Mouse (Mus musculus) gastrocnemius, adult 8-10 months (tissue): ENCODE measurements around the gene Cep85l. TPM values are rescaled to one million over a fixed set of nuclear protein-coding genes. Genes with fewer than 3 reads are reported as not detected.

Experiments
- DNase-seq, 2 experiments: peaks; one replicate each; pipeline ENCODE4 v3.0.0; 2022; ENCODE audit warnings: low spot score in 2 of 2
- total RNA-seq, 4 experiments: library from RNA; stranded (reverse); gene quantifications; 2 replicates each; pipeline ENCODE4 v1.2.4; 2022

Cep85l gene
- total RNA-seq, 4 experiments from 2014 or later = 28.5 to 98.7 (median 37.1) TPM

DNA sequence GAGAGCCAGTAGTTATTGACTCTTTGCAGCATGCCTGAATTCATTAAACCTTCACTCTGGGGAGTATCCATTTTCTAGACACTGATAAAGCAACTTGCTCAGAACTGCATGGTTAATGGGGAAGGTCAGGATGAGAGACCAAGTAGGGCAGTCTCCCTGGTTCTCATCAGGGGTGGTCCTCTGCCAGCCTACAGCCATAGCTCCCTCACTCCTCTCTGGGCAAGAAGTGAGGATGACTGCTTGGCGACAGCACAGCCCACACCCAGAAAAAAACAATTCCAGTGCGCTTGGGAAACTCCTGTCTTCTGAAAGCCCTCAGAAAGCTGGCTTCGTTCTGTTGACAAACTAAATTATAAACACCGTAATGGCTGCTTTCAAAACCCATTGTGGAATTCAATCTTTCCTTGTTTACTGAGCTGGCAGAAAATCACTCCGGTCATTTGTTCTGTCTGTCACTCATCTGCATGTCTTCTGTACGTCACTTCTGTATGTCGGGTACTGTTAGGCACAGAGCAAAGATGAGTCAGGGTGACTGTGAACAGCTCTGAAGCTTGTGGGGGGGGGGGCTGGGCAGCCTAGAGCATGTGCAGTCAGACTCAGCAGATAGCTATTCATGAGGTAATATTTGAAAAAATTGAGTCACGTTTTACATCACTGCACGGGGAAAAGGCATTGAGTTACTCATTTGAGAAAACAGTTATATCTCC is 15.3 kb upstream of the Cep85l start:
- DNase-seq = no peak

DNA sequence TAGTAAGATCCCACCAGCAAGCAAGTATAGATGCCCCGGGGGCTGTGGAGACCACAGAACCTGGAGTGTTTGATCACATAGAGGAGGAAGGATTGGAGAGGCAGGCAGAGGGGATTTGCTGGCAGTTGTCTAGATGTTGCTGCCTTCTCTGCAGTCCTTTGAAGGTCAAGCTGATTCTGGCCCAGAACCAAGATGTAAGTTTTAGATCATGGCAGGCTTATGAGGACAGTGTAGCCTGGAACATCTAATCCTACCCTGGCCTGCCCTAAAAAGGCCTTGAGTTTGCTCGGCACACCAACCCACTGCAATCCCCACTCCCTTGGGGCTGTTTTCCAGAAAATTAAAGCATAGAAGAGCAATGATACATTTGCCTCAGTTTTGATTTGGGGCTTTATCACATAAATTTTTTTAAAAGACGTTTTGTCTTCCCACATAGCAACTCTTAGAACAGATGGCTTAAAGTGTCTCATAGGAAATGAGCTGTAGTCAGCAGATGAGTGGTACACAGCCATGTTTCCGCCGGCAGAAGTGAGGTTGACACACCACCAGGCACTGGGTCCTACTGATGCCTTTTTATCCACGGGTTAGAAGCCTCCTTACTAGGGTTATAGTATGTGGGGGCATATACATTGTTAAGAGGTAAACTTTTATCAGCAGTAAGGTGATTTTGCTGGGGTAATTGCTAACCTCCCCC is 8.6 kb upstream of the Cep85l start:
- no peak for DNase-seq

DNA sequence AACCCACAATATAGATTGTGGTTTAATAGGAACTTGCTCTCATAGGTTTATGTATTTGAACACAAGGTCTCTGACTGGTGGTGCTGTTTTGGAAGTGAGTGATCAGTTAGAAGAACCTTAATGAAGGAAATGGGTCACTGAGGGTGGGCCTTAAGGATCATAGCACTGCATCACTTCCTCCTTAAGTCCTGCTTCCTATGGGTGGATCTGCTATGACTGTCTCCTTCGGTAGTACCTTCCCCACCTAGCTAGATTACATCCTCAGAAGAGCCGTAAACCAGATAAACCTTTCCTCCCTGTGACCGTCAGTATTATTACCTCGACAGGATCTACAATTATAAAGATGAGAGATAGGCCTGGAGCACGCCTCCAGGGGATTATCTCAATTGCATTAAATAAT is 5.7 kb upstream of the Cep85l start:
- no peak for DNase-seq

DNA sequence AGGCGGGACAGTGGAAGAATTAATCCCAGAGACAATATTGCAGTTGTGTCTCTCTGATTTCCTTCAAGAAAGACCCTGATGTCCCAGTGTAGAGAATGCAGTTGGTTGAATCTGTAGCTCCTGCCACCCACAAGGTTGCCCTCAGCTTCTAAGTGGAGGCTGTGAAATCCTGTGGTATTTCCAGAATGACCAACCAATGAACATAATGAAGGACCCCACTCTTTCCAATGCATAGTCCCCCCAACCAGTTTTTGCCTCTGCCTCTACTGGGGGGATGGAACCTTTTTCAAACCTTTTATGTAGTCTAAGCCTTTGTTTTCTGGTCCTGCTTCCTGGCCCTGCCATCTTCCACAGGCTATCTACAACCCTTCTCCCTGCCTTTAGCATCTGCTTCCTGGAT is 5.1 kb upstream of the Cep85l start:
- no peak for DNase-seq

DNA sequence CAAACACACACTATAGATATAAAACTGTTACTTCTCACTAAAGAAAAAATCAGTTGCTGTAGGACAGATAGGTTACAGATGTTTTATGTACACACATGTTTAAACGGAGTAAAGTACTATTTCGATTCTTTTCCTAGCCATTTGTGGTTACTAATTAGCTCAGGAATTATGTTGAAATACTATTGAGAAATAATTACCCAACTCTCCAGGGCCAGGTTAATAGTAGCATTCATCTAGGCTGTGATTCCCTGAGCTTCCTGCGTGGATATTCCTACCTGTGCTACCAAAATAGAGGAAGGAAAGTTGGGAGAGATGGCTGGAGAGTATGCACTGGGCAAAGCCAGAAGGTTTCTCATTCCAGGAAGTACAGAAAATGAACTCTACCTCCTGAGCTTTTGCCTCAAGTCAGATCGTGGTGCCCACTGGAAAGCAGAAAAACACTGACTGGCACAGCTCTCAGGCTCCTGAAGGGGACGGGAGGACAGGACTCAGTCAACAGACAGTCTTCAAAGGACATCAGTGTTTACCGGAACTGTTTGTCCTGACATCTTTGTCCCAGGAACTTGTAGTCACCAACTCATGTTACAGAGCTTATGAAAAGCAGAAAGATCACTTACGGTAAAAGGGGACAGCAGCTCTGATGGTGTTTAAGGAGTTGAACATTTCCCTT is 3.1 kb upstream of the Cep85l start:
- DNase-seq = peak in 1 of 2 experiments; percentile 13

DNA sequence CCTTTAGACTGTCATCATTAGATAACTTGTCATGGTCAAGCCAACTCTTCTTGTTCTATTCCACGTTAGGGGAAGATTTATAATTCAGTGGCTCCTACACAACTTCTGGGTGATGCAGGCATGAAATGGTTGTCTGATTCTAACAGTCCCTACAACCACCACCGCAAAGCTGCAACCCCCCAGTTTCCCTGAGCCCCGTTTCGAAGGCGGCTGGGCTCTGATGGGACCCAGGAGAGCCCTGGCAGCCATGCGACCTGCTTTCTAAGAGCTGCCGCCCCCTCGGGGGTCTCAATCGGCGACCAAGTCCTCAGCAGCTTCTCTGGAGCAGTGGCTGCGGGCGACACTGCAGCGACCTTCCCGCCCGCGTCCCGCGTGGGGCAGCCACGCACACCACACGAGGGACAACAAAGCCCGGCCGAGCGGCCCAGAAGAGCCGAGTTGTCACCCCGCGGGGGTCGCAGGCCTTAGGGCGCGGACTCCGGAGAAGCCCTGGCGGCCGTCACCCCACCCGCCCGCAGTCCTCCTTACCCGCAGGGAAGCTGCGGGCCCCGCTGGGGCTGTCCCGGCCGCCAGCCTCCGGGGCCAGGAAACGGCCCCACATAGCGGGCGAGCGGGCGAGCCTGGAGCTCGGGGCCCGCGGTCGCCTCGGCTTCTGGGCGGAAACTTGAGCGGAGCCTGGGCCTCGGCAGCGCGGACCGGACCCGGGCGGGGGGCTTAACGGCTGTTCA is 602 bp downstream of the Cep85l start:
- peak; percentile 31 to 38 for DNase-seq

DNA sequence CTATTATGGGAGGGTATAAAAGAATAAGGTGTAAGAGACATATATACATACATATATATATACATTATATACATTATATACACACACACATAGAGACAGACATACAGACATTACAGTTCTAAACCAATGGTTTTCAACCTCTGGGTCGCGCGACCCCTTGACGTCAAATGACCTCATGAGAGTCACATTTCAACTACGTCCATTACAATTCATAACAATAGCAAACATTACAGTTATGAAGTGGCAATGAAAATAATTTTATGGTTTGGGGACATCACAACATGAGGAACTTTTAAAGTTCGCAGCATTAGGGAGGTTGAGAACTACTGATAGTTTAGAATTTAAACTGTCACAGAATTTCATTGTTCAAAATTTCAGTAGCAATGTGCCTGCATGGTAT is 1.5 kb downstream of the Cep85l start:
- no peak for DNase-seq

DNA sequence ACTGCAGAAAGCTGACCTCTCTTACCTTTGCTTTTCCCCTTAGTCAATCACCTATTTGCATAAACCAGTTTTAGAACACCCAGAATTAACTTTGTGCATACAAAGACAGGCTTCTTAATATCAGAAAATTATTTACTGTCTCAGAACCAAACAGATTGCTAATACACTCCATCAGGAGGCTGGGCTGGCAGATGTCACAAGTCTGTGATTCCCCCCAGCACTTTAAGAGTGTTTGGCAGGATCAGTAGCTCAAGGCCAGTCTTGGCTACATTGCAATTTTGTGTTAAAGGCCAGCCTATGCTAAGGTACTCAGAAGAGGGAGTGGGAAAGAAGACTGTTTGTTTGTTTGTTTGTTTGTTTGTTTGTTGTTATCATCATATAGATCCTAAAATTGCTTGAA is 2.7 kb downstream of the Cep85l start:
- no peak for DNase-seq

DNA sequence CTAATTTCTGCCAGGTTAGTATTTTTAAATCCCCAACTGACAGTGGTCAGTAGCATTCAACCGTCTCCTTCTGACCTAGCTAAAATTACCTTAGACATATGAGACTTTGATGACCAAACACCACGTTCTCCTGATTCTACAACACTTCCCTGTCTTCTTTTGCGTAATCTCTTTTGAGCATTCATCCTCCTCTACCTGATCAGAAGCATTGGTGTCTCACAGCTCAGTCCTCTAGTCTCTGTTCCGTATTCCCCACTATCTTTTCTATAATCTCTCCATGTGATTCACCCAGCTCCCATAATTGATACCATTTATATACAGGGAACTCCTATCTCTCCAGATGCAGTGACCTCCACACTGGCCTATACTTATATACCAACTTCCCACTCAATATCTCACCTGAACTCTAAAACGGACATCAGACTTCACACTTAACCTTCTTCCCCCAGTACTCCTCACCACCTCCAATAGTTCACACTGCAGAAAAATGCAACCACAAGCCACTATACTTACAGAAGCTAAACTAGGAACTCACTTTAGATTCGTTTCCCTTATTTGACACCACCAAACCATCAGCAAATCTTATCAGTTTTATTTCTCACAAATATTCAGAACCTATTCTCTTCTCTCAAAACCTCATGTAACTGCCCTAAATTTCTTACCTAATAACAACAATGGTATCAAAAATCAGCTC is 5.7 kb downstream of the Cep85l start:
- no peak for DNase-seq

DNA sequence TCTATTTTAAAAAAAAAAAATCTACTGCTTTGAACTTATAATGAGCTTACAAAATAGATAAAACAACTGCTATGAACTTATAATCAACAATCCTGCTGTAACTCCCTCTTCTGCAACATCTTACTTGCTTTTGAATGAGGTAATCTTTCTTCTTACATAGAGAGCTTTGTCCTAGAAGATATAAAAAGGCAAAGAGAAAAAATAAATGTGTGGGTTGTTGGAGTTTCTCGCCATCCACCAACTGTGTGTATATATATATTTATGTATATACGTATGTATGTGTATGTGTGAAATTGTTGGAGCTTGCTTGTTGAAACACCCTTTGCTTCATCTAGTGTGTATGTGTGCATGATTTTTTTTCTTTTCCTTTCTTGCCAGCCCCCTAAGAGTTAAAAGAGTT is 12.5 kb downstream of the Cep85l start:
- no peak for DNase-seq

DNA sequence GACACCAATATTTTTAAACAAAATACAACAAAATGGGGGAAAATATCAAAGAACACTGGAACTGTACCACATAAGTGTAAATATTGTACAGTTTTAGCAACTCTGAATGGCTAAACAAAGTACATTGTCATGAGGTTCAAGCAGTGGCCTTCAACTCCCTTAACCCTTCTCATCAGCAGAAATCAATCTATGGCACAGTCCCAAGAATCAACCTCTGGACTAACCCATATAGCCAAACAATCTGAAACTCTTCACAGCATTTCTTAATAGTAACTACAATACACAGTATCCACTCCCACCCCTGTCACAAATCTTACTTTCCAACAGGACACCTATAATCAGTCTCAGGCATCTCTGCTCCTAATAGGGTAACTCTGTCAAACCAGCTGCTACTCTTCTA is 15.4 kb downstream of the Cep85l start:
- DNase-seq = no peak

DNA sequence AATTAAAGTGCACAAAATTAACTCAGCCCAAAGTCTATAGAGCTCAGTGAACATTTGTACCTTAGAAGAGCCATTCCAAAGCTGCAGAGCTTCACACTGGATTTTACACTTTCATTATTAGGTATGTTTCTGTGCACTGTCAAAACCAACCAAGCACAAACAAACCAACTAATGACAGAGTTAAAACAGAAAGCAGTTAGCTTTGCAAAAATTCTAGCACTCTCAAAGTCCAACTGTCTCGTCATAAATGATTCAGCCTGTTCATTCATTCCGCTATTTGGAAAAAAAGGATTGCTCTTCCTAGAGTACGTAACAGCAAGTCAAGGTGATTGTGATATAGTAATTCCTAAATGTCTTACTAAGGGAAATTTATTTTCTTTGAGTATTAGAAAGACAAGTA is 20.7 kb downstream of the Cep85l start:
- no peak for DNase-seq

DNA sequence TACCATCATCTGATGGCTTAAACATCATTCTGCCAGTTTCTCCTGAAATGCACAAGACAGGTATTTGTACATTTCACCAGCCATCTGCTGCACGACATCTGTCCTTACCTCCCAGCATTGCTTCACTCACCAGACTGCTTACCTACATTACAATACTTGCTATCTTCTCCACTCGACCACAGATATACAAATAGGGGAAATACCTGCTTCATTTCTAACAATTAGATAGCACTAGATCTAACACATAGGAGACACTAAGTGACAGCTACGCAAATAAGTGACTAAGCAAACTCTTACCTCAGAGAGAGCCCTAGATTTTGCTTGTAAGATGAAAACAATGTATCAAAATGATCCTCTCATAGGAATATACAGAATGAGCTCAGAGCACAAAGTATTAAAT is 26.1 kb downstream of the Cep85l start:
- no peak for DNase-seq

DNA sequence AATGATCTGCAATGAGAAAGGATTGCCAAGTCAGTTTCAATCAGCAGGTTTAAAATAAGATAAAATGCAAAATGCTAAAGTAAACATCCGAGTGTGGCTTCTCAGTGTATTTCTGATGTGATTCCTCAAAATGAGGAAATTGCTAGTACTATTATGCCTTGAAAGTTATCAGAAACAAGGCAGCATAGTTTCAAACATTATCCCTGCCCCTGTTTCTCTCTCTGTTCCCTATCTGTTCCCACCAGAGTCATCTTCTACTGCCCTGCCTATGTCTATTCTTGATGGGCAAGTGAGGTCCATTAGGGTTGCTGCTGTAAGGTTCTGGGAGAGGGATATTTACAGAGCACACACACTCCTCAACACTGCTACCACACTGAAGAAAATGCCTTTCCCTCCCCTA is 30.5 kb downstream of the Cep85l start:
- DNase-seq = no peak

DNA sequence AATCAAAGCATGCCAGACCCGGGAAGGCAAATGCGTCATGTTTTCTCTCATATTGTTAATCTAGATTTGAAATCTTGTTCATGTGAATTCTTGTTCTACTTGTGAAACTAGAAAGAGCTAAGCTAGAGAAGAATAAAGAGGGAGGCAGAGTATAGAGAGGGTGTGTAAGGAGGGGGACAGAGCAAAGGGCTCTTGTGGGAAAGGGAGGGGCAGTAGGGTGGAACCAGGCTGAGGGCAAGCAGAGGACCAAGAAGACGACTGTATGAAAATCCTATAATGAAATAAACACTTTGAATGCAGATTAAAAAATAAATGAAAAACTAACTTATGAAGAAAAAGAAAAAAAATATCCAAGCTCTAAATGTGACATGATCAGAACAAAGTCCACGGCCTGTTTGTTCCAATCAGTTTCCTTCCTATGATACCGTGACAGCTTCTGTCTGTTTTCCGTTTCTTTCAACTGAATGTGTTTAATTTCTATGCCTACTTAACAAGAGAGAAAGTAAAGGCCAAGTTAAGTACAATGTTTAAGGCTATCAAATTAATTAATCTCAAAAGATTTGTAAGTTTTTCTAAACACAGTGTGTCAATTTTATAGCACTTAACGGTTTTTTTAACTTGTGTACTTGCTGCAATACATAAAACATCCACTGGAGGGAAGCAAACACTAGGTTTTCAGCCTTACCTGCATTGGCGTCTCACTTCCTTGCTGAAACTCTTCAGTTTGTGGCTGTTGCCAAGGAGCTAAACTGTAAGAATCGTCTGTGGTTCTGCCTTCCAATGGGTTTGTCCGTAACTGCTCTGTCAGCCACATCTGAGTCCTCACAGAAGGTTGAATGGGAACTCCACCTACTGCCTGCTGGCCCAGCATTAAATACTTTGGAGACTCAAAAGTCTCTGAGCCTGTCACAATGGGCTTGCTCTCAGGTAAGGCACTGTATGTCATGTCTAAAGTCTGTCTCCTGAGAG is 31.7 kb downstream of the Cep85l start:
- DNase-seq = peak in 1 of 2 experiments; percentile 15

DNA sequence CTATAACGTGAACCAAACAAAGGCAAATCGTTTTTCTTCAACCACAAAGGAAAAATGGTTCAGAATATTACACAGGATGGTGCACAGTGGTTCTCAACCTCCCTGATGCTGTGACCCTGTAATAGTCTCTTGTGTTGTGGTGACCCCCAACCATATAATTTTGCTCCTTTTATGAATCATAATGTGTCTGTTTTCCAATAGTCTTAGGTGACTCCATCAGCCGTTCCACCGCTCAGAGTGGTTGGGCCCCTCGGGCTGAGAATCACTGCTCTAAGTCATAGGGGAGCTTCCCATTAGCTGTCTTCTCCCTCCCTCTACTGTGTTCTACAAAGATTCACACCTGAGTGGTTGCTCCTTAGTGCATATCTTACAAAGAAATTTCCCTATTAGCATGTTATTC is 32.8 kb downstream of the Cep85l start:
- DNase-seq = no peak

DNA sequence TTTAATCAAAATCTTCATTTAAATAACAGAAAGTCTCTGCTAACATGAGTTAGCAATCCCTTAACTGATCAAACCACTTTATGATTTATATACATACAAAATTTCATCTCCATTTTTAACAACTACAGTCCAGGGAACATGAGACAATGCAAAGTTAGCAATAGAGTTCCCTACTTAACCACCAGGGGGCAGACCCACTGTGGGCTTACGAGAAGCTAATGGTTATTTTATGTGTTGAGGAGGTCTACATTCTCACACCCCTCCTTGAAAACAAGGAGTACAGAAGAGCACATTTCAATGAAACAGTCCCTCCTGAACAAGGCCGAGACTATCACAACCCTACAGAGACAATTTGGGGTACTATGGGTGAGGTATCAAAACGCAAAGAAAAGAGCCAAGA is 33.2 kb downstream of the Cep85l start:
- DNase-seq = no peak

DNA sequence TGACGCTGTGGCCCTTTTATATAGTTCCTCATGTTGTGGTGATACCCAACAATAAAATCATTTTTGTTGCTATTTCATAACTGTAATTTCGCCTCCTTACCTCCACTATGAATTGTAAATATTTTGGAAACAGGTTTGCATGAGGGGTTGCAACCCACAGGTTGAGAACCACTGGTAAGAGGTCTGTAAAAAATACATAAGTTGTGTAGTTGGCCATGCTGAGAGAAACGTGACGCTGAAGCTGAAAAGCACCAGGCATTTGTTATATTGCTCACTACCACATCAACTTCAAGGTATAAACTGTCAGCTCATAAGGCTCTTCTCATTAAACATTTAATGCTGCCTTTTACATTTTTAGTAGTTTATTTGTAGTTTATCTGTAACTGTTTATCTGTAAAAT is 34.2 kb downstream of the Cep85l start:
- DNase-seq = no peak

DNA sequence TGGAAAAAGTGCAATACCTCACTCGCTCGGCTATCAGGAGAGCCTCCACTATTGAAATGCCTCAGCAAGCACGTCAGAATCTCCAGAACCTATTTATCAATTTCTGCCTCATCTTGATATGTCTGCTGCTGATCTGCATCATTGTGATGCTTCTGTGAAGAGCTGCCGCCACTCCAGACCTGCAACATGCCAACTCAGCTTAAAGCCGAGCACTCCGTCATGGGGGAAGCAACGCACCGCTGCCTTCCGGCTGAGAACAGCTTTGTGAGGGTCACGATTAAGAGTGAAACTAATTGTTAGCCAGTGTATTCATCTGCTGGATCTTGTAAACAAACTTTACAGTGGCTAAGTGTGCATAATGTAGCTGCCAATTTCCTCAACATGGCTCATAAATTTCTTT is 35.9 kb downstream of the Cep85l start:
- no peak for DNase-seq

DNA sequence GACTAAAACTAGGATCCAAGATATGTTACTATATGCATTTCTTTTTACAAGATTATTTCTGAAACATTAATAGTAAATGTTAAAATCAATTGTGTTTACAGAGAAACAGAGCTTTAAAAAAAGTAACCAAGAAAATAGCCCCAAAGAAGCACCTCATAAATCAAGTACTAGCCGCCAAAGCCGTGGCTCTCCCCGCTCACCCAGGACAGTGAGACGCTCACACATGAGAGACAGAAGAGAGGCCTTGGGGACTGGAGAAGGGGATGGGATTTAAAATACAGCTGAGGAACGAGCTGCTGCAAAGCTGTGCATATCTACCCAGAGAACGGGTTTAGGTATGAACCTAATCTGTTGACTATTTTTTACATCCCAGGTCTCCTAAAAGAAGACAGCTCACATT is 36.4 kb downstream of the Cep85l start:
- DNase-seq = no peak
